8 mouse cellular contexts compared by ENCODE assay signal in the genomic region with DNA sequence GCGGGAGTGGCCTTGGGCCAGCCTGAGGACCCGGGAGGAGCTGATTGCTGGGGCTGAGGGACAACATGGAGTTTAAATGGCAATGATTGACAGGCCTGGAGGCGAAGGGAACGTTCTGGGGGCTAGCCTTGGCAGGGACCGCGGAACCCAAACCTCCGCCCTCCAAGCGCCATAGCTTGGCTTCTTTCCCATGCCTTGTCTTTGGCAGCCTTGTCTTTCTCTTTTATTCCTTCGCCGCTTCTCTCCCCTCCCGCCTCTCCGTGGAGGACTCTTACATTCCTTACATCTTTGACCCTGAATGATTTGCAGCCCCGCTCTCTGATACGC. TPM values are rescaled to one million over a fixed set of nuclear protein-coding genes. Genes with fewer than 3 reads are reported as not detected.
DNase-seq lines count a peak whose midpoint lies in the region; ATAC-seq and TF ChIP-seq lines count a peak whose summit lies in the region.

No protein-coding gene starts in this region.

- H3K27ac ChIP-seq in heart, embryonic 13.5 days (replicated peaks), result peak overlapping the region; percentile 93
- peak overlapping the region; percentile 92 for H3K27ac ChIP-seq in limb, embryonic 13.5 days
- H3K27ac ChIP-seq in midbrain, postnatal 0 days (ENCODE audit: low read depth, low read length), result peak overlapping the region; percentile 94

- no peaks in the 10 kb centered on the region for H3K27me3 ChIP-seq in heart, embryonic 13.5 days (replicated peaks)
- H3K27me3 ChIP-seq in limb, embryonic 13.5 days, result no peaks in the 10 kb centered on the region
- no peaks in the 10 kb centered on the region for H3K27me3 ChIP-seq in midbrain, postnatal 0 days (ENCODE audit: insufficient read depth, low read length)

- H3K4me1 ChIP-seq in heart, embryonic 13.5 days, result peaks cover 51% of the 10 kb centered on the region
- peaks cover 36% of the 10 kb centered on the region for H3K4me1 ChIP-seq in limb, embryonic 13.5 days
- peaks cover 20% of the 10 kb centered on the region for H3K4me1 ChIP-seq in midbrain, postnatal 0 days (ENCODE audit: insufficient read depth, low read length)

- WGBS in heart, embryonic 13.5 days, result 2% methylated on average over 14 of the region's 14 CpGs
- WGBS in limb, embryonic 13.5 days, result 2% methylated on average over 14 of the region's 14 CpGs
- 0% methylated on average over 14 of the region's 14 CpGs for WGBS in midbrain, postnatal 0 days

- no peak for TF ChIP-seq CTCF in midbrain, postnatal 0 days (IDR thresholded peaks at IDR 0.05)

- H3K9me3 ChIP-seq in heart, embryonic 13.5 days, result no peaks in the 10 kb centered on the region
- H3K9me3 ChIP-seq in limb, embryonic 13.5 days, result no peaks in the 10 kb centered on the region
- H3K9me3 ChIP-seq in midbrain, postnatal 0 days (ENCODE audit: low read length), result no peaks in the 10 kb centered on the region

- DNase-seq in cerebellum, adult 11-12 months, result peak; percentile 75
- DNase-seq in cerebellum, adult 9-11 months, result no peak
- peak; percentile 29 for DNase-seq in thymus, postnatal 25 days
- no peak for DNase-seq in thymus, postnatal 0 days (ENCODE audit: low spot score)
- peak; percentile 66 for DNase-seq in midbrain, postnatal 0 days (ENCODE audit: low spot score)
- no peak for DNase-seq in frontal cortex, postnatal 14 days (ENCODE audit: low spot score in 2 of 2)

- peak overlapping the region; percentile 93 for H3K4me3 ChIP-seq in heart, embryonic 13.5 days
- H3K4me3 ChIP-seq in limb, embryonic 13.5 days, result peak overlapping the region; percentile 91
- peak overlapping the region; percentile 74 for H3K4me3 ChIP-seq in midbrain, postnatal 0 days (ENCODE audit: low read depth, low read length)

- no peak for ATAC-seq in heart, embryonic 13.5 days (ENCODE audit: extremely low read depth, insufficient number of reproducible peaks, low FRiP score, low TSS enrichment)
- ATAC-seq in limb, embryonic 13.5 days (ENCODE audit: low FRiP score, low read depth), result no peak
- no peak; the same call in 1 of the 2 replicates for ATAC-seq in midbrain, postnatal 0 days (ENCODE audit: low FRiP score)

- peaks cover 52% of the 10 kb centered on the region for H3K36me3 ChIP-seq in heart, embryonic 13.5 days
- peaks cover 46% of the 10 kb centered on the region for H3K36me3 ChIP-seq in limb, embryonic 13.5 days
- H3K36me3 ChIP-seq in midbrain, postnatal 0 days (ENCODE audit: insufficient read depth, low read length), result peaks cover 8% of the 10 kb centered on the region

- peak overlapping the region; percentile 97 for H3K4me2 ChIP-seq in heart, embryonic 13.5 days
- peak overlapping the region; percentile 97 for H3K4me2 ChIP-seq in limb, embryonic 13.5 days (replicated peaks)
- peak overlapping the region; percentile 95 for H3K4me2 ChIP-seq in midbrain, postnatal 0 days (ENCODE audit: low read depth, low read length, poor library complexity, severe bottlenecking)

- peak overlapping the region; percentile 96 for H3K9ac ChIP-seq in heart, embryonic 13.5 days
- peak overlapping the region; percentile 90 for H3K9ac ChIP-seq in limb, embryonic 13.5 days
- H3K9ac ChIP-seq in midbrain, postnatal 0 days (replicated peaks; ENCODE audit: low read length, poor library complexity, severe bottlenecking), result peak overlapping the region; percentile 86

RNA-seq across cellular contexts. Expression of a gene that starts 0.6 kb away (rescaled TPM):
- polyA plus RNA-seq in thymus, postnatal 0 days (2015; fragmentation: Nextera tagmentation; extraction: Ambion mirVana), result 30.0 and 31.7 TPM in 2 replicates
- 26.8 and 27.0 TPM in 2 replicates for polyA plus RNA-seq in heart, embryonic 13.5 days (2015; fragmentation: Nextera tagmentation; extraction: Ambion mirVana)
- polyA plus RNA-seq in limb, embryonic 13.5 days (2015; fragmentation: Nextera tagmentation; extraction: Ambion mirVana), result 42.3 and 43.3 TPM in 2 replicates
- total RNA-seq in midbrain, postnatal 0 days (2014; rRNA removed), result 94.3 and 103 TPM in 2 replicates
- polyA plus RNA-seq in midbrain, postnatal 0 days (2015; fragmentation: Nextera tagmentation; extraction: Ambion mirVana), result 91.6 and 93.8 TPM in 2 replicates

RNA-seq across cellular contexts. Expression of a gene that starts 0.7 kb away (rescaled TPM):
- polyA plus RNA-seq in thymus, postnatal 0 days (2015; fragmentation: Nextera tagmentation; extraction: Ambion mirVana), result 59.0 and 68.0 TPM in 2 replicates
- 58.0 and 63.9 TPM in 2 replicates for polyA plus RNA-seq in heart, embryonic 13.5 days (2015; fragmentation: Nextera tagmentation; extraction: Ambion mirVana)
- 60.6 and 61.4 TPM in 2 replicates for polyA plus RNA-seq in limb, embryonic 13.5 days (2015; fragmentation: Nextera tagmentation; extraction: Ambion mirVana)
- total RNA-seq in midbrain, postnatal 0 days (2014; rRNA removed), result 63.1 and 82.0 TPM in 2 replicates
- 145 and 157 TPM in 2 replicates for polyA plus RNA-seq in midbrain, postnatal 0 days (2015; fragmentation: Nextera tagmentation; extraction: Ambion mirVana)

RNA-seq across cellular contexts. Expression of a gene that starts 11.0 kb away (rescaled TPM):
- polyA plus RNA-seq in thymus, postnatal 0 days (2015; fragmentation: Nextera tagmentation; extraction: Ambion mirVana), result 0.38 and 0.44 TPM in 2 replicates
- 0.12 and 1.5 TPM in 2 replicates for polyA plus RNA-seq in heart, embryonic 13.5 days (2015; fragmentation: Nextera tagmentation; extraction: Ambion mirVana)
- 0.28 and 0.38 TPM in 2 replicates for polyA plus RNA-seq in limb, embryonic 13.5 days (2015; fragmentation: Nextera tagmentation; extraction: Ambion mirVana)
- 0.16 and 0.61 TPM in 2 replicates for total RNA-seq in midbrain, postnatal 0 days (2014; rRNA removed)
- polyA plus RNA-seq in midbrain, postnatal 0 days (2015; fragmentation: Nextera tagmentation; extraction: Ambion mirVana), result 0.16 and 0.27 TPM in 2 replicates

RNA-seq across cellular contexts. Expression of a gene that starts 35.1 kb away (rescaled TPM):
- polyA plus RNA-seq in thymus, postnatal 0 days (2015; fragmentation: Nextera tagmentation; extraction: Ambion mirVana), result 7.4 and 9.9 TPM in 2 replicates
- 8.8 and 9.4 TPM in 2 replicates for polyA plus RNA-seq in heart, embryonic 13.5 days (2015; fragmentation: Nextera tagmentation; extraction: Ambion mirVana)
- polyA plus RNA-seq in limb, embryonic 13.5 days (2015; fragmentation: Nextera tagmentation; extraction: Ambion mirVana), result 11.7 and 12.9 TPM in 2 replicates
- total RNA-seq in midbrain, postnatal 0 days (2014; rRNA removed), result 43.6 and 49.1 TPM in 2 replicates
- 7.8 and 9.9 TPM in 2 replicates for polyA plus RNA-seq in midbrain, postnatal 0 days (2015; fragmentation: Nextera tagmentation; extraction: Ambion mirVana)

RNA-seq across cellular contexts. Expression of a gene that starts 43.2 kb away (rescaled TPM):
- polyA plus RNA-seq in thymus, postnatal 0 days (2015; fragmentation: Nextera tagmentation; extraction: Ambion mirVana), result 17.1 and 21.8 TPM in 2 replicates
- polyA plus RNA-seq in heart, embryonic 13.5 days (2015; fragmentation: Nextera tagmentation; extraction: Ambion mirVana), result 11.8 and 12.6 TPM in 2 replicates
- 14.8 and 15.3 TPM in 2 replicates for polyA plus RNA-seq in limb, embryonic 13.5 days (2015; fragmentation: Nextera tagmentation; extraction: Ambion mirVana)
- total RNA-seq in midbrain, postnatal 0 days (2014; rRNA removed), result 42.8 and 53.2 TPM in 2 replicates
- 51.7 and 56.4 TPM in 2 replicates for polyA plus RNA-seq in midbrain, postnatal 0 days (2015; fragmentation: Nextera tagmentation; extraction: Ambion mirVana)

Comparison
In these comparisons a context has a peak if more than half of its experiments do, and no peak if none do; other contexts are left out.
1. DNase-seq: peak in cerebellum, adult 11-12 months (single experiment), thymus, postnatal 25 days (single experiment) and midbrain, postnatal 0 days (single experiment); none in cerebellum, adult 9-11 months (single experiment), thymus, postnatal 0 days (single experiment) and frontal cortex, postnatal 14 days (0 of 2).
2. Peak in every context shown above with its lines, with median percentiles within 50 percentile points of each other: H3K27ac ChIP-seq, H3K4me2 ChIP-seq, H3K4me3 ChIP-seq and H3K9ac ChIP-seq.